Mouse (Mus musculus) ovary, postnatal 14 days (tissue): ENCODE measurements around the gene Pnp2.

Experiments used
- DNase-seq: peaks from one replicate; pipeline ENCODE4 v3.0.0; 2022; ENCODE audit warnings: low spot score

Gene Pnp2

GRCm38 (mm10) chr14:51009572-51009971, 53.8 kb downstream of the Pnp2 start:
- DNase-seq = no peak
